Mouse (Mus musculus) bone marrow, adult 2 months (tissue): ENCODE results near the gene Lbp. TPM values are rescaled to one million over a fixed set of nuclear protein-coding genes. Genes with fewer than 3 reads are reported as not detected.

Experiments
- H3K27ac ChIP-seq: fragments of 200-500 bp; 2 replicates; pipeline ENCODE4 v1.5.1; 2012; ENCODE audit warnings: low read depth, mild to moderate bottlenecking, control low read depth, inconsistent platforms, low read length; ENCODE audit not compliant: control insufficient read depth, poor library complexity, insufficient read depth
- H3K4me1 ChIP-seq: fragments of 200-500 bp; 2 replicates; pipeline ENCODE4 v1.6.1; 2011; ENCODE audit warnings: low read length; ENCODE audit not compliant: control insufficient read depth, insufficient read depth
- H3K4me3 ChIP-seq: fragments of 200-500 bp; replicated peaks from 2 replicates; pipeline ENCODE3; 2011; ENCODE audit warnings: mild to moderate bottlenecking, low read depth, low read length, control low read depth; ENCODE audit not compliant: control insufficient read depth
- CTCF ChIP-seq: fragments of 200-500 bp; IDR thresholded peaks from 2 replicates; pipeline ENCODE4 v1.5.1; 2011; ENCODE audit warnings: low read length, control low read depth; ENCODE audit not compliant: control insufficient read depth, insufficient read depth
- POLR2A ChIP-seq: fragments of 200-500 bp; IDR thresholded peaks from 2 replicates; pipeline ENCODE4 v1.6.1; 2011; ENCODE audit warnings: low read depth, mild to moderate bottlenecking, control low read depth, low read length, borderline replicate concordance; ENCODE audit not compliant: control insufficient read depth
- WGBS: fragments of 180-500 bp; shearing (Covaris S2); methylation state at CpG from one replicate; pipeline ENCODE4 v1.1.7; 2018; 5-methylcytosine and 5-hydroxymethylcytosine counted together
- polyA plus RNA-seq: library from polyadenylated mRNA; stranded (reverse); fragments of >200 nt; gene quantifications from 2 replicates; pipeline ENCODE4 v1.2.4, GENCODE M21; 2011; ENCODE audit warnings: low replicate concordance; ENCODE audit not compliant: missing spikeins, insufficient read depth, insufficient read length

The Lbp gene
- polyA plus RNA-seq, 1 experiment = 23.0 TPM

DNA sequence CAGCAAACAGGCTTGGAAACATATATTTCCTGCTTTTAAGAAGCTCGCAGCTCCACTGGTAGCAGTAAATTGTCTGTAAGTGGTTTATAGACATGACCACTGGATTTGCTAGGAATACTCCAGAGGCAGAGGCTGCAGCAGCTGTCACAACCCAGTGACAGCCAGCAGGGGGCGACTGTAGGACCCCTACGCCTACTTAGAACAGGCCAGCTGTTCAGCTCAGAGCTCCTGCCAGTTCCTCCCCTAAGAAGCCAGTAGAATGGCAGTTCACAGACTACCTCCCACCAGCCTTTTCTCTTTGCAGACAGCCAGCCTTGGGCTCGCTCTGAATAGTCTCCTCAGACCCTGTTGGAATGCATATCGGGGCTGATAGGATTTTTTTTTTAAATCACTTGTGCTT is 10.7 kb downstream of the Lbp start:
- no peak overlapping the region for H3K4me3 ChIP-seq
- H3K27ac ChIP-seq = no peak overlapping the region
- TF ChIP-seq POLR2A (no peak), CTCF (peak; percentile 64)
- peaks cover 4% of the 10 kb centered on the region; the same call in 1 of the 2 replicates for H3K4me1 ChIP-seq
- 55% methylated on average over 5 of the region's 5 CpGs for WGBS

DNA sequence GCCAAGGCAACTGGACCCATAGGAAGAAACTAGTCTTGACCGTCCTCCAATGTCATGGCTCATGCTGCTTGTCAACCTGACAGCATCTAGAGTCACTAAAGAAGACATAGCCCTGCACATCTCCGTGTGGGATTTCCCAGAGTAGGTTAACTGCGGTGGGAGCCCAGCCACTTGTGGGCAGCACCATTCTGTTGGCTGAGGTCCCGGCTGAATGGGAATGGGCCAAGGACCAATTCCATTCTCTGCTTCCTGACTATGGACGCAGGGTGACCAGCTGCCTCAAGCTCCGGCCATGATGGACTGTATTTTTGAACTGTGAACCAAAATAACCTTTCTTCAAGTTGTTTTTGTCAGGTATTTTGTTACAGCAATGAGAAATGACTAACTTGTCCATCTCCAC is 15.3 kb downstream of the Lbp start:
- Histone ChIP-seq H3K27ac (no peak overlapping the region), H3K4me3 (no peak overlapping the region), H3K4me1 (peaks cover 7% of the 10 kb centered on the region; the same call in 1 of the 2 replicates)
- no peak for TF ChIP-seq CTCF
- no peak for TF ChIP-seq POLR2A
- WGBS = 85% methylated on average over 6 of the region's 6 CpGs

DNA sequence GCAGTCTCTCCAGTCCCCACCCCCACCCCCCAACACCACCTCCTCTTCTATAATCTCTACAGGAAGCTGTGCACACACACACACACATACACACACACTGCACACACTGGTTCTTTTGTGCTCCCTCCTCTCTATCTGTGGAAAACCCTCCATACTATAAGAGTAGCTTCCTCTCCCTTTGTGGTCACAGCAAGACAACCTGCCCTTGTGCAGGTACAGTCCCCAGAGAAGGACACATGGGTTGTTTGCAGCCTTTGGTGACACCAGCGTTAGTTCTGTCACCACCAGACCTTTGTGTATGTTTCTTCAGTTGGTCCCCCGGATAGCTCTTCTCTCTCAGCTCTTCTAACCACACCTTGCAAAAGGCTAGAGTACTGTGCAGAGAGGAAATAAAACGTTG is 16.6 kb downstream of the Lbp start:
- peaks cover 7% of the 10 kb centered on the region; the same call in 1 of the 2 replicates for H3K4me1 ChIP-seq
- H3K4me3 ChIP-seq = no peak overlapping the region
- TF ChIP-seq POLR2A (no peak), CTCF (no peak)
- H3K27ac ChIP-seq = peak overlapping the region; percentile 37; the same call in 1 of the 2 replicates
- 9% methylated on average over 3 of the region's 3 CpGs for WGBS

DNA sequence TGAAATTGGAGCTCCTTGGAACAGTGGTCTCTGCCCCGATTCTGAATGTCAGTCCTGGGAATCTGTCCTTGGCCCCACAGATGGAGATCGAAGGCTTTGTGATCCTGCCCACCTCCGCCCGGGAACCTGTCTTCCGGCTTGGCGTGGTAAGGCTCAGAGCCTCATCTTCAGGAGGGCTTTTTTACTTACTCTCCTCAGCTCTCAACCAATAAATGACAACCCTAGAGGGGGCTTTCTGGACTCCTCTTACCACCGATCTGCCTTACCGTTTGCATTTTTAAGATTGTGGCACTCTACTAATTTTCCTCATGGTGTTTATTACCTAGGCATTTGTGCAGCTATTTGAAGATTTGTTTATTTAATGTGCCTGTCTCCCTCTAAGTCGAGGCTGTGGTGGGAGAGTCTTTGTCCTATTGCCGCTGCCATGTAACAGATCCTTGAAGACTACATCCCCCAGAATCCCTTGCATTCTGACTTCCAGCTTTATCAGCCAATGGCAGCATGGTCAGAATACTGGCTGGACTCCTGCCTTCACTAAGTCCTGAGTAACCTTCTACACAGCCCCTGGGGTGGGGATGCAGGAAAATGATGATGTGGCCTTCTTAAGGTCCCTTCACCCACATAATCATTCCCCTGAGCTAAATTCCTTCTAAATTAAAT is 18.4 kb downstream of the Lbp start:
- 82% methylated on average over 10 of the region's 10 CpGs for WGBS
- peaks cover 7% of the 10 kb centered on the region for H3K4me1 ChIP-seq
- no peak overlapping the region for H3K4me3 ChIP-seq
- TF ChIP-seq POLR2A = no peak
- no peak for TF ChIP-seq CTCF
- no peak overlapping the region for H3K27ac ChIP-seq

DNA sequence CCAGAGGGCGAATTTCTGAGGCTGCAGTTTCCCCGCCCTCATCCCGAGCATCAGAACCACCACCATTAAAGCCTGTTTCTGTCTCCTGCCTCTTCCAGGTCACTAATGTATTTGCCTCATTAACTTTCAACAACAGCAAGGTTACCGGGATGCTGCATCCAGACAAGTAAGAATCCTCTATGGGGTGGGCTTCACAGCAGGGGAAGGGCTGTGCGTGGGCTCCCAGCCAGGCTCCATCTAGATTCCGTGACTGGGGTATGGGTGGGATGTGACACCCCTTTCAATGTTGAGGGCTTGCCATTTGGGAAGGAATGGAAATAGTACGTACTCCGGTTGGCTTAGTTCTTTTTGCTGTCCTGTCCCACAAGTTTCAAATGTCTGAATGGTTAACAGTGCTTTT is 19.3 kb downstream of the Lbp start:
- Histone ChIP-seq H3K4me1 (peaks cover 7% of the 10 kb centered on the region), H3K4me3 (no peak overlapping the region), H3K27ac (no peak overlapping the region)
- TF ChIP-seq POLR2A = no peak
- no peak for TF ChIP-seq CTCF
- WGBS = 84% methylated on average over 8 of the region's 8 CpGs

DNA sequence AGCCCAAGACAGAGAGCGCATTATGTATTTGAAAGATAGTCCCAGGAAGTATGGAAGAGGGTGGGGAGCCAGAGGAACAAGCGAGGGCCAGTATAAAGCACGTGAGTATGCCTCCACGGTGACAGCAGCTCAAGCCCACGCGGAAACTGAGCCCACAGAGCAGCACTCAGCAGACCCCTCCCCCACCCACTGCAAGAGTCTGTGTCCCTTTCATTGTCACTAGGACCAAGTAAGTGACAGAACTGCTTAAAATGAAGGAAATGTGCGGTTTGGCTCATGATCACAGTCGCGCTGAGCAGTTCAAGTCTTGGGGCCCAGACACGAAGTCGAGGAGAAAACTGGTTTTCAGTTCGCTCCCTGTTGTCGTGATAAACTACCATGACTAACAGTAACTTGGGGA is 28.1 kb downstream of the Lbp start:
- 79% methylated on average over 13 of the region's 13 CpGs for WGBS
- Histone ChIP-seq H3K4me1 (no peaks in the 10 kb centered on the region), H3K4me3 (no peak overlapping the region), H3K27ac (no peak overlapping the region)
- no peak for TF ChIP-seq CTCF

DNA sequence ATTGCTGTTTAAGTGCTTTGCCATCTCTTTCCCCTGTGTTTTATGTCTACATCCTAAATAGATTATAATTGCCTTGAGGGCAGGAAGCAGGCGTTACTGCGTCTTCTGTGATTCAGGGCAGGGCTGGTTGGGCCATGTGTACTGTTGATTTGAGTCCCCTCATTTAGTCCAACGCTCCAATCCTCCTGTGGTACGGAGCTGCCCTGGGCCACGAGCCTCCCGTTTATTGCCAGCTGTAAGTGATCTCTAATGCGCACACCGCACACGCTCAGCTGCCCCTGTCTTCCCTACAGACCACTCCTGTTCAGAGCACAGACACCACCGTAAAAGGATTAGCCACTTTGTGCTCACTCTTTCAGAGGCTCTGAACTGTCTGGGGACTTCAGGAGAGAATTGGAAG is 31.4 kb downstream of the Lbp start:
- peaks cover 2% of the 10 kb centered on the region for H3K4me1 ChIP-seq
- TF ChIP-seq POLR2A (no peak), CTCF (no peak)
- H3K4me3 ChIP-seq = no peak overlapping the region
- no peak overlapping the region for H3K27ac ChIP-seq
- 84% methylated on average over 10 of the region's 10 CpGs for WGBS

DNA sequence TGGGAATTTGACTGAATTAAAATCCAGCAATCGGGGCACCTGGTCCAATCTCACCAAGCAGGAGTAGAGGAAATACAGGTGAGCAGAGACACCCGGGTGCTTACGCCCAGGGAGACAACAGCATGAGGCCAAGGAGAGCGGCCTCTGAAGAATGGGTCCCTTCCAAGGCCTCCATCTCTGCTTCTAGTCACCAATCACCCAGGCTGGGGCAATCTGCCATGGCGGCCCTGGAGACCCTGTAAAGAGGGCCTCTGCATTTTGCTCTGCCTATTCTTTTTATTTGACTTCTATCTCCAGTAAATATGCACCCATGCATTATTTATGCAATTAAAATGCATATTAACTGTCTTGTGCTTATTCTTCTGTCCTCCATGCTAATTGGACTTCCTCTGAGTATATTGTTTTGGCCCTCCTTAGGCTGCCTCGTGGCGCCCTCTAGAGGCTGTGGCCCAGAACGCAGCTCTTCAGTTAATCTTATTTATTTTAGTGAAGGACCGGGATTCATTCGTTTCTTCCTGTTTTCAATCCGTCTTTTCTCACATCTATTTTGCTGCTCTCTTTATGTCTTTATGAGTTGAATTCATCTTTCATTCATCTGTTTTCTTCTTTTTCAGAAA is 33.8 kb downstream of the Lbp start:
- no peak overlapping the region for H3K27ac ChIP-seq
- no peak overlapping the region for H3K4me3 ChIP-seq
- peaks cover 4% of the 10 kb centered on the region for H3K4me1 ChIP-seq
- WGBS = 35% methylated on average over 11 of the region's 11 CpGs
- TF ChIP-seq POLR2A = no peak
- TF ChIP-seq CTCF = peak; percentile 81
